Mouse (Mus musculus) heart, postnatal 25 days (tissue): ENCODE data around the gene Gtf2h4. TPM values are rescaled to one million over a fixed set of nuclear protein-coding genes. Genes with fewer than 3 reads are reported as not detected.

Experiments
- DNase-seq: peaks from one replicate; pipeline ENCODE4 v3.0.0; 2022; ENCODE audit warnings: low spot score
- intact Hi-C: fragments of 180-260 bp; cut with DNase I; formaldehyde crosslinking; loops from one replicate; pipeline ENCODE4 v1.15.1; 2025
- total RNA-seq, 2 experiments: library from RNA; stranded (reverse); gene quantifications; 2 replicates each; pipeline ENCODE4 v1.2.3; 2021

Gtf2h4 gene
- total RNA-seq, 2 experiments from 2014 or later, result 17.5 to 18.3 TPM

DNA sequence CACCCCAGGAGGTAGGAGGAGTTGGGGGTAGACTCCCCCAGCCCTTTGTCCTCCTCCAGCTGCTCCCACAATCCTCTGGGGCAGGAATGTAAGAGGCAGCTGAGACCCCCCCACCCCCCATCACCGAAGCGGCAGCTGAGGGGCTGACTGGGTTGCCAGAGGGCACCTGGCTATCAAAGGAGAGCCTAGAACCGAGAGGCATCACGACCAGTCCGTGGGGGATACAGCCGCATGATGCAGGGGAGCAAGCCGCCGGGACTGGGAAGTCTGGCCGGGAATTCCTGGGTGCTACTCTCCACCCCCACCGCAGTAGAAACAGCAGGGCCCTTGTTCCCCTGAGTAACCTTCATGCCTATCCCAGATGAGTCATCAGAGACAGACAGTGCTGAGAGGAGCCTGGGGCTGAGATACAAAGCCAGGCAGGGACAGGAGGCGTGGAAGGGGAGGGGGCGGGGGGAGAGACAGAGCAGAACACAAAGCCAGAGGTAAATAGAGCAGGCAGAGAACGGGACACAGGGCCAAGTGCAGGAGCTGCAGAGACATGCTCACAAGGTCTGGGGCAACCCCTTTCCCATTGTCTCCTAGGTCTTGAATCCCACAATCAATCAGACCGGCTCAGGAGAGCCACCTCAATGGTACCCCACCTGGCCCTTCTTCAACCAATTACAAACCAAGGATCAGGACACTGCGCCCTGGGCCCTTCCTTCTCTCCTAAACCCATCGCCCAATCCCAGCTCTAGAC is 24.4 kb upstream of the Gtf2h4 start:
- DNase-seq, result no peak
- intact Hi-C loops, result no loop called here

- intact Hi-C loops, result no loop called here
Observed at GRCm38 (mm10) chr17:35697429-35697758, 23.9 kb upstream of the Gtf2h4 start.

GRCm38 (mm10) chr17:35696691-35697090 is 23.2 kb upstream of the Gtf2h4 start:
- intact Hi-C loops, result no loop called here
- DNase-seq, result no peak

More at GRCm38 (mm10) chr17:35697429-35697758, 23.9 kb upstream of the Gtf2h4 start:
- DNase-seq, result no peak

DNA sequence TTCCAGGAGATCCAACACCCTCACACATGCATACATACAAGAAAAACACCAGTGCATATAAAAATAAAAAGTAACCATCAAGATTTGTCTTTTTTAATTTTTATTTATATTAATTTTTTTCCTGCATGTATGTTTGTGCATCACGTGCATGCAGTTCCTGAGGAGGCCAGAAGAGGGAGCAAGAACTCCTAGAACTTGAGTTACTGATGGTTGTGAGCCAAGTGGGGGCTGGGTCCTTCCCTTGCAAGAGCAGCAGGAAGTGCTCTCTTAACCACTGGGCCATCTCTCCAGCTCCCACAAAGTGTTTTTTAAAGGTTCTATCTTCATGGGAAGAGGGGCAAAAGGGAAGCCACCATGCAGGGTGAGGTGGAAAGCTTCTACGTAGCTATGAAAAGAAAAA is 21.8 kb upstream of the Gtf2h4 start:
- DNase-seq, result no peak
- intact Hi-C loops, result no loop called here

- intact Hi-C loops, result no loop called here
- DNase-seq, result no peak
Observed at GRCm38 (mm10) chr17:35693906-35694305, 20.4 kb upstream of the Gtf2h4 start.

GRCm38 (mm10) chr17:35692368-35692767 is 18.8 kb upstream of the Gtf2h4 start:
- DNase-seq, result no peak
- intact Hi-C loops, result no loop called here

GRCm38 (mm10) chr17:35691811-35692210 is 18.3 kb upstream of the Gtf2h4 start:
- DNase-seq, result no peak
- intact Hi-C loops, result no loop called here

GRCm38 (mm10) chr17:35689936-35690645 is 16.6 kb upstream of the Gtf2h4 start:
- intact Hi-C loops, result no loop called here
- no peak for DNase-seq

- intact Hi-C loops, result no loop called here
- no peak for DNase-seq
Observed at GRCm38 (mm10) chr17:35688347-35689175, 15.0 kb upstream of the Gtf2h4 start.

GRCm38 (mm10) chr17:35685061-35685460 is 11.5 kb upstream of the Gtf2h4 start:
- intact Hi-C loops, result no loop called here
- no peak for DNase-seq

GRCm38 (mm10) chr17:35681986-35682385 is 8.4 kb upstream of the Gtf2h4 start:
- intact Hi-C loops, result no loop called here
- no peak for DNase-seq

- DNase-seq, result no peak
- intact Hi-C loops, result no loop called here
Observed at GRCm38 (mm10) chr17:35680591-35680990, 7.1 kb upstream of the Gtf2h4 start.

- DNase-seq, result no peak
- intact Hi-C loops, result no loop called here
Observed at GRCm38 (mm10) chr17:35672527-35672926, 1.0 kb downstream of the Gtf2h4 start.

GRCm38 (mm10) chr17:35671846-35672245 is 1.7 kb downstream of the Gtf2h4 start:
- DNase-seq, result no peak
- intact Hi-C loops, result no loop called here

- no peak for DNase-seq
- intact Hi-C loops, result no loop called here
Observed at GRCm38 (mm10) chr17:35669731-35670130, 3.8 kb downstream of the Gtf2h4 start.

GRCm38 (mm10) chr17:35667334-35668065 is 6.0 kb downstream of the Gtf2h4 start, which contains the start of gene Vars2:
Gene Vars2, minus strand, starts transcription at chr17:35667592.
- DNase-seq, result peak; percentile 92
- intact Hi-C loops, result no loop called here

- DNase-seq, result no peak
- intact Hi-C loops, result no loop called here
Observed at GRCm38 (mm10) chr17:35666851-35667256, 6.7 kb downstream of the Gtf2h4 start.

- intact Hi-C loops, result no loop called here
- DNase-seq, result no peak
Observed at GRCm38 (mm10) chr17:35665957-35666515, 7.5 kb downstream of the Gtf2h4 start.

DNA sequence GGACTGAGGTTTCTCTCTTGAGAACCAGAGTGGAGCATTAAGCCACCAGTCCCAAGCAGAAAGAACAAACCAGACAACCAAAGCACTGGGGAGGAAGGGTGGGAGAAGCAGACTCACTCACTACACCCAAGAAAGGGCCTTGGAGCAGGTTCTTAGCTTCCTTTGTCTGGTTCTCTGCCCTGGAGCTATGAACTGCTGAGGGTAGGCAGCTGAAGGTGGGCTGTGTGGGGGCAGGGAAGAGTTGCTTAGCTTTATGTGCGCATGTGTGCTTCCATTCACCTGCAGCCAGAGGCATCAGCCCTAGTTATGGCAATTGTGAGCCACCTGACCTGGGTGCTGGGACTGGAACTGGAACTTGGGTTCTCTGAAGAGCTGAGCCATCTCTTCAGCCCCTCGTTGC is 20.5 kb downstream of the Gtf2h4 start:
- DNase-seq, result no peak
- intact Hi-C loops, result no loop called here

DNA sequence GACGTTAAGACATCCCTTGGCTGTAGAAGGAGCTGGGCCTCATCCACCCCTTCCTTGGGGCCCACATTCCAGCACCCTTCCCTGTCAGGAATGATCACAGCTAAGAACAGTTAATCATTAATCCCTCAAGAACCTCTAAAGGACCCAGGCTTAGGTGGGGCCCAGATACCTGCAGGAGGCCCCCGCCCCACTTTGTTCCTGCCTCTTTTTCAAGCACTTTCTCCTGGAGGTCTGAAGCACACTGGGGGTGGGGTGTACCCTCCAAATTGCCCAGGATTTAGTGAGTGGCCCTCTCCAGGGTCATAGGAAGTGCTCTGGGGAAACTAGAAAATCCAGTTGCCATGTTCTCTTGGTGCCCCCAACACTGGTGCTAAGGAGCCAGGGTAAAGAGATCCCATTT is 24.1 kb downstream of the Gtf2h4 start:
- intact Hi-C loops, result no loop called here
- no peak for DNase-seq
